Mouse (Mus musculus) testis, adult 2 months (tissue): Measurements from ENCODE around the gene Sephs2. TPM values are rescaled to one million over a fixed set of nuclear protein-coding genes. Genes with fewer than 3 reads are reported as not detected.

Experiments used
- H3K27ac ChIP-seq: fragments of 200-500 bp; 2 replicates; pipeline ENCODE4 v1.5.1; 2012; ENCODE audit warnings: low read depth, low read length; ENCODE audit not compliant: control insufficient read depth, insufficient read depth
- H3K27me3 ChIP-seq: fragments of 200-500 bp; 2 replicates; pipeline ENCODE4 v1.6.1; 2012; ENCODE audit warnings: mild to moderate bottlenecking, low read length, moderate library complexity; ENCODE audit not compliant: control insufficient read depth, insufficient read depth
- H3K36me3 ChIP-seq: fragments of 200-500 bp; 2 replicates; pipeline ENCODE4 v1.6.1; 2012; ENCODE audit warnings: mild to moderate bottlenecking, low read length; ENCODE audit not compliant: control insufficient read depth, insufficient read depth
- H3K4me1 ChIP-seq: fragments of 200-500 bp; 2 replicates; pipeline ENCODE4 v1.6.1; 2012; ENCODE audit warnings: low read length; ENCODE audit not compliant: control insufficient read depth, insufficient read depth
- H3K4me3 ChIP-seq: fragments of 200-500 bp; 2 replicates; pipeline ENCODE4 v1.5.1; 2012; ENCODE audit warnings: low read depth, mild to moderate bottlenecking, low read length, moderate library complexity, mixed read lengths; ENCODE audit not compliant: control insufficient read depth
- CTCF ChIP-seq: fragments of 200-500 bp; IDR thresholded peaks from 2 replicates; pipeline ENCODE4 v1.5.1; 2012; ENCODE audit warnings: low read depth, mild to moderate bottlenecking, inconsistent platforms, low read length, moderate library complexity; ENCODE audit not compliant: control insufficient read depth, insufficient read depth, insufficient replicate concordance
- POLR2A ChIP-seq: fragments of 200-500 bp; IDR thresholded peaks from 2 replicates; pipeline ENCODE4 v1.6.1; 2012; ENCODE audit warnings: low read depth, mild to moderate bottlenecking, inconsistent platforms, low read length, moderate library complexity; ENCODE audit not compliant: control insufficient read depth
- polyA plus RNA-seq: library from polyadenylated mRNA; depleted of rRNA; stranded (reverse); fragments of >200 nt; gene quantifications from 2 replicates; pipeline ENCODE4 v1.2.3, GENCODE M21; 2012

Gene Sephs2
- polyA plus RNA-seq, 1 experiment: 79.1 TPM

DNA sequence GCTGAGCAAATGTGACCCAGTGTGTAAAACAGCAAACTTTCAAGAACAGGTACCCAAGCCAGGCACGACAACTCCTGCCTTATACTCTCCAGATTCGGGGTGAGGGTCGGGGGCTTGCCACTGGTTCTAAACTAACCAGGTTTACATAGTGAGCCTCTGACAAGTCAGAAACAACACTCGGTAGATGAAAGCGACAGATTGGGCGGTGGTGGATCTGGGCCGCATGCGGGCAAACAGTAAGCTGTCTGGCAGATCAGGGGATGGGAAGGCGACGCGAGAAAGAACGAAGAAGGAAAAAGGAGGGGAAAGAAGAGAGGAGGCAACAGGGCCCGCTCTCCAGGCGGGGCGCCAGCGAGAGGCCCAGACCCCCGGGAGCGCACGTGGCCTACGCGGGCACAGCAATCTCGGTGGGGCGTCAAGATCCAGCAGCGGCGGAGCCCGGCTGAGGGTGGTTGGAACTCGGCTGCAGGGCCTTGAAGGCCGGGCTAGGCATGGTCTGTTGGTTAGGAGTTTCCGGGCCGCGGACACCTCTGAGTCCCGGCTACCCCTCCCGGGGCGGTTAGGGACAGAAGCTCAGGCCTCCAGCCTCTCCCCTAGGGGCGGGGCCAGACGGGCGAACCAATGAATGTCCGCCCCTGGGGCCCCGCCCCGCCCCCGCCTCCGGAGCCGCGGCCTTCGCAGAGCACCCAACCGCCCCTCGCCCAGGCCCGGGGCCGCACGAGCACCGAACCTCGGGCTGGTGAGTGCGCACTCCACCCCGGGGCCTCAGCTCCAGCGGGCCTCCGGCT, 29.8 kb downstream of the Sephs2 start, which contains the start of gene Zfp771:
Gene Zfp771, plus strand, starts transcription at position 405 of the 788 bp plus-strand sequence.
- peak within 1 kb of the TSS; percentile 83 for H3K4me3 ChIP-seq
- no peaks in the 10 kb centered on the region for H3K27me3 ChIP-seq
- peaks cover 11% of the 10 kb centered on the region for H3K4me1 ChIP-seq
- peak within 1 kb of the TSS; percentile 90 for H3K27ac ChIP-seq
- TF ChIP-seq CTCF (no peak), POLR2A (peak; percentile 79)
- no peaks in the 10 kb centered on the region for H3K36me3 ChIP-seq

DNA sequence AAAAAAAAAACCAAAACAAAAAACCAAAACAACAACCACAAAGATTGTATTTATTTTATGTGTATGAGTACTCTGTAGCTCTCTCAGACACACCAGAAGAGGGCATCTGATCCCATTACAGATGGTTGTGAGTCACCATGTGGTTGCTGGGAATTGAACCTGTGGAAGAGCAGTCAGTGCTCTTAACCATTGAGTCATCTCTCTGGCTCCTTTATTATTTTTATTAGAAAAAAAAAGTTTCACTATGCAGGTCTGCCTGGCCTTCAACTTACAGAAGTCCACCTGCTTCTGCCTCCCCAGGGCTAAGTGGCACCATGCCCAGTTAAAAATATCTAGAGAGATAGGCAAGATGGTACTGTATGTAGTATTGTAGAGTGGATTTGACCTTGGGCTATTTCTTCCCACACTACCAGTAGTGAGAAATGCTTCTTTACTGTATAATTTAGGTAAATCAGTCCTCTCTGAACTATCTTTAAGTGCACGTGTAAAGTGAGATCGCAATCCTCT, 30.4 kb downstream of the Sephs2 start:
- H3K4me1 ChIP-seq: peaks cover 11% of the 10 kb centered on the region
- TF ChIP-seq CTCF (no peak), POLR2A (no peak)
- H3K36me3 ChIP-seq: no peaks in the 10 kb centered on the region
- peak overlapping the region; percentile 87 for H3K27ac ChIP-seq
- peak overlapping the region; percentile 83 for H3K4me3 ChIP-seq
- H3K27me3 ChIP-seq: no peaks in the 10 kb centered on the region

DNA sequence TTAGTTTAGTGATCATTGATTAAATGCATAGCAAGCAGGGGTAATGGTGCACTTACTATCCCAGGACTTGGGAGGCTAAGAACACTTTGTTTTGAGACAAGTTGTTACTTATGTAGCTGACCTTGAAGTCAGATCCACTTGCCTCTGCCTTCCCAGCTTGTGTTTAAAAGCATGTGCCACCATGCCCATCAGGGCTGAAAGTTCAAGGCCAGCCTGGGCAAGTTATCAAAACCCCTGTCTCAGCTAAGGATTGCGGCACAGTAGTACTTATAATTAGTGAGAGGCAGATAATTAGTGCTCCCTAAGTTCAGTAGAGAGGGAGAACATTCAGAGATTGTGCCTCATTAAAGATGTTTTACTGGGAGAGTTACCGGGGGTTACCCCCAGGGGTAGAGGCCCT, 39.1 kb downstream of the Sephs2 start:
- H3K36me3 ChIP-seq: no peaks in the 10 kb centered on the region
- H3K4me3 ChIP-seq: no peak overlapping the region

DNA sequence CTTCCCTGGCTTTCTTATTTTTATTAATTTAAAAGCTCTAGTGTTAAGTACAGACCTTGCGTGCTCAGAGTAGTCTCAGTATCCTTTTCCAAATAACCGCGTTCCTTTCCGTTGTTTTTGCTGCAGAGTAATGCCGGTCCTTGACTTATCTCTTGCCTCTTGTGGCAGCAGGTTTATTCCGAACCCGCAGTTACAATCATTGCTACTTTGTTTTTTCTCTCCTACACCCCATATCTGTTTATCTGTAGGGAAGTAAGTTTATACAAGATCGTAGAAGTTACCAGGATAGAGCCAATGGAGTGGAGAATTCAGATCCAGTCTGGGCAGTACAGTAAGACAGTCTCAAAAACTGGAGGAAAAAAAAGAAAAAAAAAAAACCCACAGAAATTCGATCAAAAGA, 40.1 kb downstream of the Sephs2 start:
- TF ChIP-seq CTCF: no peak
- TF ChIP-seq POLR2A: no peak
- H3K27me3 ChIP-seq: no peaks in the 10 kb centered on the region
- peaks cover 4% of the 10 kb centered on the region for H3K4me1 ChIP-seq
- no peak overlapping the region for H3K27ac ChIP-seq
- peak overlapping the region; percentile 92 for H3K4me3 ChIP-seq
- no peaks in the 10 kb centered on the region for H3K36me3 ChIP-seq

More for the DNA sequence above, 39.1 kb downstream of the Sephs2 start:
- no peak for TF ChIP-seq POLR2A
- TF ChIP-seq CTCF: no peak
- H3K4me1 ChIP-seq: peaks cover 4% of the 10 kb centered on the region
- H3K27ac ChIP-seq: no peak overlapping the region
- H3K27me3 ChIP-seq: no peaks in the 10 kb centered on the region

DNA sequence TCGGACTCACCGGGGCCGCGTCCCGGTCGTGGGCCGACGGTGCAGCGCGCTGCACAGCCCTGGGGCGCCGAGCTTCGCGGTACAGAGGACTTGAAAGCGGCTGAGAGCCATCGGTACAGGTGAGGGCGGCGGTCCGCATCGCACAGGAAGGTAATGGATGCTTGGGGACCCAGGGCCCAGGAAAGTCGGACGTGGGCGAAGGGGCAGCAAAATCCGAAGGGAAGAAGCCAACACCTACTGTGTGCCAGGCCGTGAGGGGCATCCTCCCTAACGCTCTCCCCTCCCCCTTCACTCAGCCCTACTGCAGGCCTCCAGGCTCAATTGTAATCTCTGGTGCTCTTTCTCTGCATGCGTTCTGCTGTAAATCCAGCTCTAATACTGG, 40.5 kb downstream of the Sephs2 start:
- Histone ChIP-seq H3K27ac (peak overlapping the region; percentile 81), H3K4me1 (peaks cover 4% of the 10 kb centered on the region), H3K27me3 (no peaks in the 10 kb centered on the region), H3K4me3 (peak overlapping the region; percentile 92), H3K36me3 (no peaks in the 10 kb centered on the region)
- TF ChIP-seq CTCF (no peak), POLR2A (no peak; the same call in 1 of the 2 replicates)

DNA sequence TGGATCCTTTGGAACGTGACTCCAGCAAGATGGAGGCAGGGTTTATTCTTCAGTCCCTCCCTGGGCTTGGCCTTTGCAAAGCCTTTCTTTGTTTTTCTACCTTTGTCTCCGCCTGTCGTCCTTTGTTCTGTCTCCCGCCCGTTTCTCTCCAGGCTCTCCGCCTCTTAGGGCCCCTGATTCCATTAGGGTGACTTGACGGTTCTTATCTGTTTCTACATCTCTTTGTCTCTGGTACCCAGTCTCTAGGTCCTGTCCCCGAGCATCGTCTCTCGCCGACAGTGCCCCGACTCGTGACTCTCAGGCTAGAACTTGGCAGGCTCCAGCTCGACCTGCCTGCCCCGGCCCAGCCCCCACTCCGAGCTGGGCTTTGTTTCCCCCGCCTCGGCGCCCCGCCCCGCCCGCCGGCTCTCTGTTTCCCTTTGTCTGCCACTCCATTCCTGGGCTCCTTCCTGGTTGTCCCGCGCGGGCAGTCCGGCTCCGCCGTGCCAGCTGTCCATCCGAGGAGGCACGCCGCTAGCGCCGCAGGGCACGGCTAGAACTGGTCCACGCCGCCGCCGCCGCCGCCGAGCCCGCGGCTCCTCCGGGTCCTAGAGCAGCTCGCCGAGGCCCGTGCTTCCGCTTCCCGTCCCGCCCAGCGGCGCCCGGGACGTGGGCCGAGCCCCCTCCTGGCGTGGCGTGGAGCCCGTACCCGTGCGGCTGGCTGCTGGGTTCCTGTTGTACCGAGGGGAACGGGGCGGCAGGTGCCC, 41.1 kb downstream of the Sephs2 start, which contains the start of the genes Zfp553 and Sept1:
Gene Zfp553, plus strand, starts transcription at position 440 of the 746 bp plus-strand sequence.
Gene Sept1, minus strand, starts transcription at position 509 of the 746 bp plus-strand sequence.
- Histone ChIP-seq H3K36me3 (no peaks in the 10 kb centered on the region), H3K27me3 (no peaks in the 10 kb centered on the region), H3K4me3 (peak within 1 kb of the TSS; percentile 92), H3K4me1 (peaks cover 4% of the 10 kb centered on the region), H3K27ac (peak within 1 kb of the TSS; percentile 81)
- peak; percentile 56 for TF ChIP-seq POLR2A
- TF ChIP-seq CTCF: no peak
